Mouse (Mus musculus) embryonic facial prominence, embryonic 13.5 days (tissue): ENCODE data around the gene Prelp. TPM values are rescaled to one million over a fixed set of nuclear protein-coding genes. Genes with fewer than 3 reads are reported as not detected.

Experiments
- ATAC-seq: fragments of 200-750 bp; cut with Nextera tagmentation; 2 replicates; pipeline ENCODE4 v1.8.0; 2017; ENCODE audit warnings: low read depth; ENCODE audit not compliant: insufficient number of reproducible peaks, insufficient read depth, low FRiP score, low TSS enrichment
- H3K27ac ChIP-seq: fragments of 300-500 bp; sonication (generic); 2 replicates; pipeline ENCODE4 v1.5.1; 2015; ENCODE audit warnings: moderate library complexity, mild to moderate bottlenecking, inconsistent platforms
- H3K27me3 ChIP-seq: fragments of 300-500 bp; sonication (generic); 2 replicates; pipeline ENCODE4 v1.6.1; 2015; ENCODE audit warnings: mild to moderate bottlenecking, inconsistent platforms
- H3K36me3 ChIP-seq: fragments of 300-500 bp; sonication (generic); 2 replicates; pipeline ENCODE4 v1.6.1; 2015; ENCODE audit warnings: mild to moderate bottlenecking, inconsistent platforms
- H3K4me1 ChIP-seq: fragments of 300-500 bp; sonication (generic); 2 replicates; pipeline ENCODE4 v1.6.1; 2015; ENCODE audit warnings: inconsistent platforms
- H3K4me2 ChIP-seq: fragments of 300-500 bp; sonication (generic); 2 replicates; pipeline ENCODE4 v1.6.1; 2015; ENCODE audit warnings: moderate library complexity, mild to moderate bottlenecking, inconsistent platforms
- H3K4me3 ChIP-seq: fragments of 300-500 bp; sonication (generic); 2 replicates; pipeline ENCODE4 v1.5.1; 2015; ENCODE audit warnings: mild to moderate bottlenecking, inconsistent platforms
- H3K9ac ChIP-seq: fragments of 300-500 bp; sonication (generic); 2 replicates; pipeline ENCODE4 v1.6.1; 2015; ENCODE audit warnings: mild to moderate bottlenecking, inconsistent platforms
- H3K9me3 ChIP-seq: fragments of 300-500 bp; sonication (generic); 2 replicates; pipeline ENCODE4 v1.6.1; 2016; ENCODE audit warnings: inconsistent platforms
- WGBS: fragments of 180-500 bp; shearing (Covaris S2); methylation state at CpG from one replicate; pipeline ENCODE4 v1.1.7; 2015; ENCODE audit warnings: mixed read lengths; 5-methylcytosine and 5-hydroxymethylcytosine counted together
- polyA plus RNA-seq: library from polyadenylated mRNA; unstranded; fragments of >200 nt; fragmentation: Nextera tagmentation; extraction: Ambion mirVana; gene quantifications from 2 replicates; pipeline ENCODE4 v1.2.1, GENCODE M21; 2015

The Prelp gene
- polyA plus RNA-seq, 1 experiment from 2014 or later: 3.3 TPM

DNA sequence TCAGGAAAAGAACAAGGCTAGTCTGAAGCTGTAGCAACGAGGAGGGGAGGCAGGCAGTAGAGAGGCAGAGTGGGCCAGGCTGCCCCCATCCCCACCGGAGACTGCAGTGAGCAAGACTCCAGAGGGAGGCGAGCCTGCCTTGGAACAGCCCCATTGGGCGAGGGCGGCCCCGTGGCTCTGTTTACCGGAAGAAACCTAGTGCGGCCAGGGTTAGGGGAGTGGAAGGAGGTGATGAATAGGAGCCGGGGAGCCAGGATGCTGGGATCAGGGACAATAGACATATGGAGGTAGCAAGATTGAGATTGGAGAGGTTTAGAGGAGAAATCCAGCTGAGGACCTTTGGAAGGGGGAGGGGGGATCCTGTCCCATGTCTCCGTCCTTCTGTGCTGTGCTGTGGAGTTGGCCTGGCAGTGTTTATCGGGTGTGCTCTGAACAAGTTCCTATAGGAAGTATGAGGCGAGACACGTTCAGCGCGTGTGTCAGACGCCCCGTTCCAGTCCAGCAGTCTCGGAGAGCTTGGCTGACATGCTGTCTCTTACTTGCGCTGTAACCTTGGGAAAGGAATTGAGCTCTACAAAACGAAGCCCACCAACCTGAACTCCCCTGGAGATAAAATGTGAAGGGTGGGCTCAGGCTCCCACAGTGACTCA, 31.1 kb downstream of the Prelp start:
- peak overlapping the region; percentile 52 for H3K4me2 ChIP-seq
- WGBS: 19% methylated on average over 20 of the region's 20 CpGs
- H3K27me3 ChIP-seq: no peaks in the 10 kb centered on the region; the same call in 1 of the 2 replicates
- H3K9ac ChIP-seq: peak overlapping the region; percentile 49
- H3K4me3 ChIP-seq: peak overlapping the region; percentile 20
- ATAC-seq: no peak
- peaks cover 57% of the 10 kb centered on the region for H3K4me1 ChIP-seq
- H3K9me3 ChIP-seq: no peaks in the 10 kb centered on the region
- no peaks in the 10 kb centered on the region for H3K36me3 ChIP-seq
- 0 out of 2 replicates have a peak overlapping the region, but pooled peaks have one; percentile 28 for H3K27ac ChIP-seq

DNA sequence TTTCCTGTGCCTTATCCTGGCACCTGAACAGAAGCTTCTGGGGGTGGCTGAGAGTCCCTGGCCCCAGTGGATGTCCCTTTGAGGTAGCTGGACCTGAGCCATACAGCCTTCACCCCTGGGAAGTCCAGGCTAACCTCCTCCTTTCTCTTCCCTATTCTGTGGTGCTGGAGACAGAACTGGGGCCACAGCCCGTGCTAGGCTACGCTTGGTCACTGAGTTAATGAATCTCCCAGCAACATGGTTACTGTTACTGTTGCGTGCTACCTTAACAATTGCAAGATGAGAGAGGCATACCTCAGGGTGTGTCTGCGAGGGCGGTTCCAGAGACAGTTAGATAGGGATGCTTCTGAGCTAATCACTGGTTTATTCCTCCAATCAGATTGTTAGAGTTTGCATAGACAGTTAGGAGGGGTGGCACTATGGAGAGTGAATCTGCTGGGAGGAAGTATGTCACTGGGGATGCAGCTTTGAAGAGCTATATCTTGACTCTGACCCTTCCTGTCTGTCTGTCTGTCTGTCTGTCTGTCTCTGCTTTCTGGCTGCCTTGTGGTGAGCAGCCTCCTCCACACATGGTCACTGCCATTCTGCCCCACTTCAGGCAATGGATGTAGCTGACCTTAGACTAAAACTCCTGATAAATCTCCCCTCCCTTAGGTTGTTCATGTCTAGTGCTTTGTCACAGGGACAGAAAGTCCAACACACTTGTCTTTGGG, 33.5 kb downstream of the Prelp start:
- H3K4me1 ChIP-seq: peaks cover 51% of the 10 kb centered on the region
- H3K4me3 ChIP-seq: no peak overlapping the region
- no peaks in the 10 kb centered on the region; the same call in 1 of the 2 replicates for H3K27me3 ChIP-seq
- 67% methylated on average over 5 of the region's 5 CpGs for WGBS
- H3K9ac ChIP-seq: no peak overlapping the region
- H3K4me2 ChIP-seq: no peak overlapping the region
- ATAC-seq: no peak
- no peaks in the 10 kb centered on the region for H3K36me3 ChIP-seq
- no peaks in the 10 kb centered on the region for H3K9me3 ChIP-seq
- H3K27ac ChIP-seq: no peak overlapping the region

DNA sequence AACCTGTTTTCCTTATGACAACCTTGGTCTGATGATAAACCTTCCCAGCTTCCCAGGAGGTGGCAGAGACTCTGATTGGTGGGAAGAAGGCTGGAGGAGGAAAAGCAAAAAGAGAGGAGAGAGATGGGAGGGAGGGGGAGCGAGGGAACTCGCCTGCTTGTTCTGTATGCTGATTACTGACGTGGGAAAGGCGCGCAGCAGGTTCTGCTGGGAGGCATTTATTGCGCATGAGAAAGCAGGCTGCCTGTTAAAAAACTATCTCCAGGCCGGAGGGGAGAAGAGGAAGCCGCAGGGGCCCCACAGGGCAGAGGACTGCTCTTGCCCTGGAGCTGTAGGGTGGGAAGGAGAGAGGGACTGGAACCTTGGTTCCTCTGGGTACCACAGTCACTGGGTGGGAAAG, 34.2 kb downstream of the Prelp start:
- Histone ChIP-seq H3K4me3 (no peak overlapping the region), H3K9me3 (no peaks in the 10 kb centered on the region), H3K9ac (no peak overlapping the region), H3K27me3 (no peaks in the 10 kb centered on the region; the same call in 1 of the 2 replicates), H3K4me2 (no peak overlapping the region), H3K4me1 (peaks cover 54% of the 10 kb centered on the region), H3K36me3 (no peaks in the 10 kb centered on the region), H3K27ac (no peak overlapping the region)
- WGBS: 5% methylated on average over 8 of the region's 8 CpGs
- no peak for ATAC-seq

DNA sequence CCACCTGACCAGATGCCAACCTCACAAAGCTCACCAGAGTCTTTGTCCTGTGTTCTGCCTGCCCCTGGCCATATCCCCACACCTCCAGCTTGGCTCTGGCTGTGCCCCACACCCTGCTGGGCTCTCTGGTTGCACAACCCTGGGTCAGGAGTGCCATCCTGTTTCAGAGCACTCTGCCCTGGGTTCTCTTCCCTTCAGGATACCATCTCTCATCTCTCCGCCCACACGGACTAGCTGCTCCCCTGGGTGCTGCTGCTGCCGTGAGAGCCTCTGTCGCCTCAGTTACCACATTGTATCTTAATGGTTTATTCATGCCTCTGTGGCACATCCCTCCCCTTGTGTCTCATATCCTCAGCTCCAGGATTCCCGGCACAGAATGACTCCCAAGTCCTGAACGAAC, 34.8 kb downstream of the Prelp start:
- H3K36me3 ChIP-seq: no peaks in the 10 kb centered on the region
- no peak overlapping the region for H3K9ac ChIP-seq
- ATAC-seq: no peak
- no peak overlapping the region for H3K27ac ChIP-seq
- H3K9me3 ChIP-seq: no peaks in the 10 kb centered on the region
- no peak overlapping the region for H3K4me2 ChIP-seq
- 36% methylated on average over 6 of the region's 6 CpGs for WGBS
- no peaks in the 10 kb centered on the region; the same call in 1 of the 2 replicates for H3K27me3 ChIP-seq
- no peak overlapping the region for H3K4me3 ChIP-seq
- H3K4me1 ChIP-seq: peaks cover 53% of the 10 kb centered on the region

DNA sequence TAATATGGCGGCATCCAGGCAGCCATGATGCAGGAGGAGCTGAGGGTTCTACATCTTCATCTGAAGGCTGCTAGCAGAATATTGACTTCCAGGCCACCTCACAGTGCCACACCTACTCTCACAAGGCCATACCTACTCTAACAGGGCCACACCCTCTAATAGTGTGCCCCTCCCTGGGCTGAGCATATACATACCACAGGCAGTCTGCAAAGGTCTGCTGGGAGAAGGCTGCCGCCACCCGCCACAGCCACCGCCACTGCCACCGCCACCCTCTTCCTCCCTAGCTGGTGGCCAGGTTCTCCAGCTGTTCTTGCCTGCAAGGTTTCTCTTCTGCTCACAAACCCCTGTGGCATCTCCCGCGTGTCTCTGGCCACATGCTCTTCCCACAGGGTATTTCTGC, 35.4 kb downstream of the Prelp start:
- Histone ChIP-seq H3K9me3 (no peaks in the 10 kb centered on the region), H3K36me3 (no peaks in the 10 kb centered on the region), H3K4me1 (peaks cover 47% of the 10 kb centered on the region), H3K27ac (no peak overlapping the region), H3K4me2 (no peak overlapping the region), H3K4me3 (no peak overlapping the region), H3K9ac (no peak overlapping the region), H3K27me3 (no peaks in the 10 kb centered on the region; the same call in 1 of the 2 replicates)
- WGBS: 89% methylated on average over 7 of the region's 7 CpGs
- no peak for ATAC-seq

DNA sequence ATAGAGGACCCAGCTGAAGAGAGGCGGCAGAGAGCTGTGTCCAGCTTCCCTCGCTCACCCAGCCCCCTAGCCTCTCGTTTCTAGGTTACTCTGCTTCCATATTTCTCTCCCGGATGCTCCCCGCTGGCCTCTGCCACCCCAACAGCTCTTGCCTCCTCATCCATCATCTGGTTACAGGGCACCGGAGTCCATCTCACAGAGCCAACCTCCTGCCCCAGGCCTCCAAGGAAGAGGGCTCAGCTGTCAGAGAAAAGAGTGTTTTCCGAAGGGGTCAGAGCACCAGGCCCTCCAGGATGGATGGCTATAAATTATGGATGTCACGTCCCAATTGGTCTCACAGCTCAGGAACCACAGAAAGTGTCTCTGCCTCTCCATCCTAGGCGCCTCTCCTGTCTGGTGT, 36.5 kb downstream of the Prelp start:
- Histone ChIP-seq H3K36me3 (no peaks in the 10 kb centered on the region), H3K9me3 (no peaks in the 10 kb centered on the region), H3K9ac (no peak overlapping the region), H3K4me1 (peaks cover 36% of the 10 kb centered on the region), H3K27ac (no peak overlapping the region), H3K4me2 (no peak overlapping the region), H3K27me3 (no peaks in the 10 kb centered on the region), H3K4me3 (no peak overlapping the region)
- 75% methylated on average over 9 of the region's 9 CpGs for WGBS
- no peak for ATAC-seq

DNA sequence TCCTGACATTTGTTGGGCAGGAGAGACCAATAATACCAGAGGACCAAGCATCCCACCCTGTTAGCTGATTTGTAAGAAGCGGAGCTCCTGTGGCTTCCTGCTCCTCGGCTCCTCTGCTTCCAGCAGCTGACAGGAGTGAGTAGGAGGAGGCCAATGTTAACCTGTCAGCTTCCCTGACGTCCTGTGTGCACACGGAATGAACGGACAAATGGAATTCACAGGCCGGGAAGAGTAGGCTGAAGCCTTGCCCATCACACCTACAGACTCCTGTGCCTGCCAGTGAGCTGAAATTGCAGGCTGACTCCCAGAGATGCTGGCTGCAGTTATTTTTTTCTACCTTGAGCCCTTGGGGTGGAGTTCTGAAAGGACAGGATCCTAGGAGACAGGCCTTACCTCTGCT, 37.1 kb downstream of the Prelp start:
- no peaks in the 10 kb centered on the region for H3K27me3 ChIP-seq
- no peak overlapping the region for H3K27ac ChIP-seq
- no peaks in the 10 kb centered on the region for H3K36me3 ChIP-seq
- peaks cover 30% of the 10 kb centered on the region for H3K4me1 ChIP-seq
- no peak overlapping the region for H3K4me3 ChIP-seq
- ATAC-seq: no peak
- no peak overlapping the region for H3K4me2 ChIP-seq
- H3K9ac ChIP-seq: no peak overlapping the region
- no peaks in the 10 kb centered on the region for H3K9me3 ChIP-seq
- 59% methylated on average over 6 of the region's 6 CpGs for WGBS

DNA sequence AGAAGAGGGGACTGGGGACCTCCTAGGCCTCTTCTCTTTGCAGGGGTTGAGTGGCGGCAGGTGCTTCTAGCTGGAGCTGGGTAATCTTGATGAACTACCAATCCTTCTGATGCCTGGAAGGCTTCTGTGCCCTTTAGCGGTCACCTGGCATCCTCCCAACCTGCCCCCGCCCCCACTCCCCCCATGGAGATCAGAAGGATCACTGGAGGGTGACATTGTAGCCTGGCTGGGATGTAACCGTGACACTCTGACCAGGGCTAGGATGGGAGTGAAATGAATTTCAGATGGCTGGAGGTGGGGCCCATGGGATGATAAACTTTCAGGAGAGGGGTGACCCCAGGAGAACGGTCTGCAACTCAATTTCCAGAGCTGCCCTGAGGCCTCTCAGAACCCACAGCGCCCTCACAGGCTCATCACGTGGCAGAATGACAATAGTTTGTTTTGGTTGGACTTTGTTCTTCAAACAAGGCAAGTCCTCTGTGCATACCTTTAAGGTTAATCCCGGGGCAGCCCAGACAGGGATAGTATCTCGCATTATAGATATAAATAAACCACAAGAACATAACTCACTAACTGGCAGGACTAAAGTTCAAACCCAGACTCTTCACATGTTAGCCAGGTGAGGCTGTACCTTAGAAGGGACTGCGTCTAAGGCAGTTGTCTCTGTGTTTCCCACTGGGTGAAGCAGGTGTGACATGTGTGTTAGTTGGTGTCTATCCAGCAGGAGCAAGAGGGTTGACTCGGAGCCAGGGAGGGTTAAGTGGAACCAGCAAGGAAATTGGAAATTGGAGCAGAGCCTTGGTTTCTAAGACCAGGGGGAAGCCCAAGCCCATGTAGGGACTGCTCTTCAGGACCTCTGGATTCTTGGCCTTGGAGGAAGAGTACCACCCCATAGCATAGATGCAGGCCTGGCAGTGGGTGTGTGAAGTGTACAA, 38.7 kb downstream of the Prelp start:
- H3K4me3 ChIP-seq: no peak overlapping the region
- no peaks in the 10 kb centered on the region for H3K27me3 ChIP-seq
- H3K9me3 ChIP-seq: no peaks in the 10 kb centered on the region
- WGBS: 45% methylated on average over 11 of the region's 11 CpGs
- peaks cover 37% of the 10 kb centered on the region for H3K4me1 ChIP-seq
- no peak overlapping the region for H3K27ac ChIP-seq
- ATAC-seq: no peak
- no peak overlapping the region for H3K9ac ChIP-seq
- H3K4me2 ChIP-seq: no peak overlapping the region
- H3K36me3 ChIP-seq: no peaks in the 10 kb centered on the region

DNA sequence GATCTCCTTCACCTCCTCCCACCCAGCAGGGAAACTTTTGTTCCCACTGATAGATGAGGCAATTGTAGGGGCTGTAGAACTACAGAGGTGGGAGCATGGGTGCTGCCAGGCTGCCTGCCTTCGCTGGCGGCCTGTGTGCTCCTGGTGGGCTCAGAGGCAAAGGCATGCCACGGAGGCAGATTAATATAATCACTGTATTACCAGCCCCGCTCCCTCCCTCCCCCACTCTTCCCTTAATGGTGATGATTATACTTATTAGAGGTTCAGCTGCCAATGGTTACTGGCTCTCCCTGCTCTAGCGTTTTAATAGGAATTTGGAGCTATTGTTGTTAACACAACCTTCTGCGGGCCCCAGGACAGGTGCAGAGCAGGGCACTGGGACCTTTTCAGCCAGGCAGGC, 39.4 kb downstream of the Prelp start:
- Histone ChIP-seq H3K4me1 (peaks cover 35% of the 10 kb centered on the region), H3K36me3 (no peaks in the 10 kb centered on the region), H3K4me3 (no peak overlapping the region), H3K27me3 (no peaks in the 10 kb centered on the region), H3K9me3 (no peaks in the 10 kb centered on the region), H3K9ac (no peak overlapping the region), H3K4me2 (no peak overlapping the region), H3K27ac (no peak overlapping the region)
- WGBS: 50% methylated on average over 6 of the region's 6 CpGs
- ATAC-seq: no peak

DNA sequence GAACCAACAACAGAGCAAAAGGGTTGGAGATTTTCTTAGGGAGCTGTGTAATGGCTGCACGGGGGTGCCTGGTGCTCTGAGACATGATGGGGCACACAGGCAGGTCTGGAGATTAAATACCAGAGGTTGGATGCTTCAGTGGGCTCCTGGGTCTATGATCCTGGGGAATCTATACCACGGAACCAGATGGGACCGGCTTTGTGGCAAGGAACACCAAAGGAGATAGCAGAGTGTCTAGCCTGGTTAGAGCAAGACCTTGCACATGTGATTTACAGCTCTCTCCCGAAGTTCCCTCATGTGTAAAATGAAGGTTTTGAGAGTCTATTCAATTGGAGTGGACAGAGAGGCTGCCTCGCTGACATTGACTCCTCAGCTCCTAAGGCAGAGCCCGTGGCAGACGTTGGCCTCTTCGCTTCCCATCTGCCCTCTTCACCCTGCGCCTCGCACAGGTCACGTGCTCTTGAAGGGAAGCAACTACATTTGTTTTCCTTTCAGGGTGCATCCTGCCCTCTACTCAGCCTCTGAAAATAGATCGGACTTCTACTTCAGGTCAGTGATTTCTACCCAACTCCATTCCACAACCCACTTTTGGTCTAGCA, 42.3 kb downstream of the Prelp start:
- Histone ChIP-seq H3K27me3 (no peaks in the 10 kb centered on the region), H3K9me3 (no peaks in the 10 kb centered on the region), H3K4me1 (peaks cover 26% of the 10 kb centered on the region), H3K4me3 (no peak overlapping the region), H3K36me3 (no peaks in the 10 kb centered on the region), H3K9ac (no peak overlapping the region), H3K27ac (no peak overlapping the region), H3K4me2 (no peak overlapping the region)
- ATAC-seq: no peak
- 60% methylated on average over 12 of the region's 12 CpGs for WGBS

DNA sequence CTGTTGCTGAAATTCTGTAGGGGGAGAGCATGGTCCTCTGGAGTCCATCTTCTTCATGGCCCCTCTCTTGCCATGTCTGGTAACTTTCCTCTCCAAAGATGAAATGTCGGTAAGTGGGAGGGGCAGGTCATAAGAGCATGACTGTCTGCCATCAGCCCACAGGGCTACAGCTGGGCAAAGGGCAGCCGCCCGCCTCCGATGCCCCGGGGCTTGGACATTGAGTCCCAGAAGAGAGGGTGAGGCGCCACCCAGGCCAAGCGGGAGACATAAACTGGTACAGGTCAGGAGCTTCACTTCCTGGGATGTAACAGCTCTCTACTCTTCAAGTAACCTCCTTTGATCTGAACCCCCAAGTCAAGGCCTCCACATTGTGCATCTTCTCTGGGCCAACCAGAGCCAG, 44.3 kb downstream of the Prelp start:
- peaks cover 20% of the 10 kb centered on the region for H3K4me1 ChIP-seq
- no peak for ATAC-seq
- no peaks in the 10 kb centered on the region for H3K9me3 ChIP-seq
- H3K9ac ChIP-seq: no peak overlapping the region
- H3K27me3 ChIP-seq: no peaks in the 10 kb centered on the region
- H3K4me2 ChIP-seq: no peak overlapping the region
- H3K4me3 ChIP-seq: no peak overlapping the region
- no peaks in the 10 kb centered on the region for H3K36me3 ChIP-seq
- WGBS: 76% methylated on average over 7 of the region's 7 CpGs
- H3K27ac ChIP-seq: no peak overlapping the region
